Mouse (Mus musculus): ENCODE data around the gene Cdh3.

Gene Cdh3

GRCm38 (mm10) chr8:106527241-106528036 is 16.7 kb downstream of the Cdh3 start:
- no peak for DNase-seq (ENCODE audit: low read depth, low spot score)

- DNase-seq (ENCODE audit: low read depth, low spot score): no peak
These were observed 18.0 kb downstream of the Cdh3 start for GRCm38 (mm10) chr8:106528596-106529249.

GRCm38 (mm10) chr8:106529885-106530482 is 19.3 kb downstream of the Cdh3 start:
- DNase-seq (ENCODE audit: low read depth, low spot score): no peak

- no peak for DNase-seq (ENCODE audit: low read depth, low spot score)
These were observed 19.9 kb downstream of the Cdh3 start for GRCm38 (mm10) chr8:106530566-106530965.

GRCm38 (mm10) chr8:106533709-106534108 is 23.0 kb downstream of the Cdh3 start:
- no peak for DNase-seq (ENCODE audit: low read depth, low spot score)

- DNase-seq (ENCODE audit: low read depth, low spot score): peak; percentile 65
These were observed 23.8 kb downstream of the Cdh3 start for GRCm38 (mm10) chr8:106534449-106534848.

- no peak for DNase-seq (ENCODE audit: low read depth, low spot score)
These were observed 24.8 kb downstream of the Cdh3 start for GRCm38 (mm10) chr8:106535448-106535847.

- no peak for DNase-seq (ENCODE audit: low read depth, low spot score)
These were observed 28.5 kb downstream of the Cdh3 start for GRCm38 (mm10) chr8:106539193-106539592.

- no peak for DNase-seq (ENCODE audit: low read depth, low spot score)
These were observed 30.3 kb downstream of the Cdh3 start for GRCm38 (mm10) chr8:106541002-106541401.

- DNase-seq (ENCODE audit: low read depth, low spot score): no peak
These were observed 32.4 kb downstream of the Cdh3 start for GRCm38 (mm10) chr8:106543043-106543442.

GRCm38 (mm10) chr8:106545149-106545548 is 34.5 kb downstream of the Cdh3 start:
- DNase-seq (ENCODE audit: low read depth, low spot score): no peak

GRCm38 (mm10) chr8:106546746-106547145 is 36.1 kb downstream of the Cdh3 start:
- DNase-seq (ENCODE audit: low read depth, low spot score): no peak

GRCm38 (mm10) chr8:106548366-106548936 is 37.8 kb downstream of the Cdh3 start:
- DNase-seq (ENCODE audit: low read depth, low spot score): no peak

- no peak for DNase-seq (ENCODE audit: low read depth, low spot score)
These were observed 40.2 kb downstream of the Cdh3 start for GRCm38 (mm10) chr8:106550906-106551305.

- peak; percentile 40 for DNase-seq (ENCODE audit: low read depth, low spot score)
These were observed 43.3 kb downstream of the Cdh3 start for GRCm38 (mm10) chr8:106554011-106554410.

GRCm38 (mm10) chr8:106556068-106556645 is 45.5 kb downstream of the Cdh3 start:
- DNase-seq (ENCODE audit: low read depth, low spot score): no peak

GRCm38 (mm10) chr8:106559844-106560243 is 49.2 kb downstream of the Cdh3 start:
- no peak for DNase-seq (ENCODE audit: low read depth, low spot score)

GRCm38 (mm10) chr8:106561097-106561865 is 50.6 kb downstream of the Cdh3 start:
- DNase-seq (ENCODE audit: low read depth, low spot score): peak; percentile 79

GRCm38 (mm10) chr8:106563691-106564182 is 53.0 kb downstream of the Cdh3 start:
- DNase-seq (ENCODE audit: low read depth, low spot score): no peak

- DNase-seq (ENCODE audit: low read depth, low spot score): no peak
These were observed 58.3 kb downstream of the Cdh3 start for GRCm38 (mm10) chr8:106569006-106569405.

- no peak for DNase-seq (ENCODE audit: low read depth, low spot score)
These were observed 59.7 kb downstream of the Cdh3 start for GRCm38 (mm10) chr8:106570386-106570785.
